Mouse (Mus musculus): ENCODE data around the gene Med15. TPM values are rescaled to one million over a fixed set of nuclear protein-coding genes. Genes with fewer than 3 reads are reported as not detected.
A peak's percentile ranks its signal among the peaks of the same experiment; 100 is the strongest.
"Not testable (repeated sequence)": the region's sequence is repeated elsewhere in the genome, so short reads cannot be mapped to it uniquely, and the experiment has no call there.

The Med15 gene
- polyA plus RNA-seq, 1 experiment from 2014 or later, result 40.6 TPM

- H3K4me2 ChIP-seq, result no peak overlapping the region
- no peaks in the 10 kb centered on the region for H3K27me3 ChIP-seq
- no peak overlapping the region for H3K27ac ChIP-seq
- H3K9ac ChIP-seq, result no peak overlapping the region
- peaks cover 34% of the 10 kb centered on the region for H3K4me1 ChIP-seq
- no peak for ATAC-seq (ENCODE audit: insufficient number of reproducible peaks, low FRiP score, low TSS enrichment, low read depth)
- WGBS, result 89% methylated on average over 1 of the region's 1 CpGs
- no peak overlapping the region for H3K4me3 ChIP-seq
- no peaks in the 10 kb centered on the region; the same call in 1 of the 2 replicates for H3K36me3 ChIP-seq
- no peaks in the 10 kb centered on the region for H3K9me3 ChIP-seq
These were observed 25.1 kb upstream of the Med15 start for GRCm38 (mm10) chr16:17757756-17758155.

GRCm38 (mm10) chr16:17753686-17754085 is 21.0 kb upstream of the Med15 start:
- no peak overlapping the region for H3K9ac ChIP-seq
- H3K36me3 ChIP-seq, result no peaks in the 10 kb centered on the region
- H3K27ac ChIP-seq, result peak overlapping the region; percentile 47; the same call in 1 of the 2 replicates
- H3K4me1 ChIP-seq, result peaks cover 4% of the 10 kb centered on the region; the same call in 1 of the 2 replicates
- 37% methylated on average over 1 of the region's 1 CpGs for WGBS
- no peak for ATAC-seq (ENCODE audit: insufficient number of reproducible peaks, low FRiP score, low TSS enrichment, low read depth)
- H3K4me3 ChIP-seq, result no peak overlapping the region
- no peaks in the 10 kb centered on the region for H3K27me3 ChIP-seq
- no peak overlapping the region for H3K4me2 ChIP-seq
- no peaks in the 10 kb centered on the region for H3K9me3 ChIP-seq

GRCm38 (mm10) chr16:17753001-17753400 is 20.3 kb upstream of the Med15 start:
- WGBS, result 21% methylated on average over 3 of the region's 3 CpGs
- Histone ChIP-seq H3K9me3 (no peaks in the 10 kb centered on the region), H3K27me3 (no peaks in the 10 kb centered on the region), H3K4me2 (no peak overlapping the region), H3K4me1 (peaks cover 4% of the 10 kb centered on the region; the same call in 1 of the 2 replicates), H3K9ac (no peak overlapping the region), H3K36me3 (no peaks in the 10 kb centered on the region), H3K27ac (no peak overlapping the region), H3K4me3 (no peak overlapping the region)
- ATAC-seq (ENCODE audit: insufficient number of reproducible peaks, low FRiP score, low TSS enrichment, low read depth), result no peak

- no peak overlapping the region for H3K9ac ChIP-seq
- H3K4me3 ChIP-seq, result no peak overlapping the region
- 65% methylated on average over 2 of the region's 2 CpGs for WGBS
These were observed 12.4 kb upstream of the Med15 start for GRCm38 (mm10) chr16:17745067-17745466.

GRCm38 (mm10) chr16:17744536-17744935 is 11.8 kb upstream of the Med15 start:
- Histone ChIP-seq H3K4me1 (peaks cover 4% of the 10 kb centered on the region; the same call in 1 of the 2 replicates), H3K9ac (no peak overlapping the region), H3K4me2 (no peak overlapping the region), H3K4me3 (no peak overlapping the region), H3K9me3 (no peaks in the 10 kb centered on the region), H3K36me3 (no peaks in the 10 kb centered on the region), H3K27ac (no peak overlapping the region; the same call in 1 of the 2 replicates), H3K27me3 (no peaks in the 10 kb centered on the region)
- no peak for ATAC-seq (ENCODE audit: insufficient number of reproducible peaks, low FRiP score, low TSS enrichment, low read depth)
- WGBS, result 17% methylated on average over 1 of the region's 1 CpGs

More at GRCm38 (mm10) chr16:17745067-17745466, 12.4 kb upstream of the Med15 start:
- no peaks in the 10 kb centered on the region for H3K36me3 ChIP-seq
- H3K4me2 ChIP-seq, result no peak overlapping the region
- H3K27me3 ChIP-seq, result no peaks in the 10 kb centered on the region
- H3K9me3 ChIP-seq, result no peaks in the 10 kb centered on the region
- peaks cover 4% of the 10 kb centered on the region; the same call in 1 of the 2 replicates for H3K4me1 ChIP-seq
- no peak overlapping the region for H3K27ac ChIP-seq
- no peak for ATAC-seq (ENCODE audit: insufficient number of reproducible peaks, low FRiP score, low TSS enrichment, low read depth)

- H3K27me3 ChIP-seq, result no peaks in the 10 kb centered on the region
- H3K4me3 ChIP-seq, result no peak overlapping the region
- no peaks in the 10 kb centered on the region for H3K9me3 ChIP-seq
- peaks cover 4% of the 10 kb centered on the region; the same call in 1 of the 2 replicates for H3K4me1 ChIP-seq
- peak overlapping the region; percentile 59 for H3K27ac ChIP-seq
- 0 out of 2 replicates have a peak, but pooled peaks have one; percentile 58 for ATAC-seq (ENCODE audit: insufficient number of reproducible peaks, low FRiP score, low TSS enrichment, low read depth)
- no peak overlapping the region for H3K9ac ChIP-seq
- H3K4me2 ChIP-seq, result no peak overlapping the region
- H3K36me3 ChIP-seq, result no peaks in the 10 kb centered on the region
- 41% methylated on average over 4 of the region's 4 CpGs for WGBS
These were observed 10.6 kb upstream of the Med15 start for GRCm38 (mm10) chr16:17743279-17743678.

- no peak overlapping the region for H3K4me3 ChIP-seq
- no peak overlapping the region for H3K4me2 ChIP-seq
- no peaks in the 10 kb centered on the region for H3K27me3 ChIP-seq
- H3K36me3 ChIP-seq, result no peaks in the 10 kb centered on the region
- no peak overlapping the region for H3K9ac ChIP-seq
- ATAC-seq (ENCODE audit: insufficient number of reproducible peaks, low FRiP score, low TSS enrichment, low read depth), result no peak
- 73% methylated on average over 1 of the region's 1 CpGs for WGBS
- H3K4me1 ChIP-seq, result peaks cover 4% of the 10 kb centered on the region; the same call in 1 of the 2 replicates
- H3K27ac ChIP-seq, result peak overlapping the region; percentile 59
- H3K9me3 ChIP-seq, result no peaks in the 10 kb centered on the region
These were observed 10.1 kb upstream of the Med15 start for GRCm38 (mm10) chr16:17742810-17743209.

- Histone ChIP-seq H3K4me3 (no peak overlapping the region), H3K27ac (no peak overlapping the region)
- 79% methylated on average over 4 of the region's 4 CpGs for WGBS
These were observed 7.4 kb upstream of the Med15 start for GRCm38 (mm10) chr16:17740080-17740479.

GRCm38 (mm10) chr16:17736156-17736555 is 3.5 kb upstream of the Med15 start:
- 0 out of 2 replicates have a peak, but pooled peaks cover 3% of the 10 kb centered on the region for H3K4me1 ChIP-seq
- no peaks in the 10 kb centered on the region for H3K9me3 ChIP-seq
- 39% methylated on average over 4 of the region's 4 CpGs for WGBS
- H3K27ac ChIP-seq, result no peak overlapping the region
- no peak overlapping the region for H3K4me3 ChIP-seq
- no peak for ATAC-seq (ENCODE audit: insufficient number of reproducible peaks, low FRiP score, low TSS enrichment, low read depth)
- H3K27me3 ChIP-seq, result 0 out of 2 replicates have a peak, but pooled peaks cover 2% of the 10 kb centered on the region
- no peak overlapping the region for H3K4me2 ChIP-seq
- no peak overlapping the region for H3K9ac ChIP-seq
- H3K36me3 ChIP-seq, result no peaks in the 10 kb centered on the region

More at GRCm38 (mm10) chr16:17740080-17740479, 7.4 kb upstream of the Med15 start:
- Histone ChIP-seq H3K9ac (no peak overlapping the region), H3K36me3 (no peaks in the 10 kb centered on the region), H3K4me1 (peaks cover 4% of the 10 kb centered on the region; the same call in 1 of the 2 replicates), H3K4me2 (no peak overlapping the region), H3K27me3 (0 out of 2 replicates have a peak, but pooled peaks cover 2% of the 10 kb centered on the region), H3K9me3 (no peaks in the 10 kb centered on the region)
- ATAC-seq (ENCODE audit: insufficient number of reproducible peaks, low FRiP score, low TSS enrichment, low read depth), result no peak

GRCm38 (mm10) chr16:17734872-17735271 is 2.2 kb upstream of the Med15 start:
- not testable (repeated sequence) for H3K27ac ChIP-seq; H3K9me3 ChIP-seq; H3K4me3 ChIP-seq; H3K9ac ChIP-seq; H3K4me2 ChIP-seq; ATAC-seq (ENCODE audit: insufficient number of reproducible peaks, low FRiP score, low TSS enrichment, low read depth); H3K27me3 ChIP-seq; H3K4me1 ChIP-seq; H3K36me3 ChIP-seq
- WGBS, result 78% methylated on average over 6 of the region's 6 CpGs

GRCm38 (mm10) chr16:17733646-17734045 is 955 bp upstream of the Med15 start:
- no peak overlapping the region for H3K4me3 ChIP-seq
- no peak for ATAC-seq (ENCODE audit: insufficient number of reproducible peaks, low FRiP score, low TSS enrichment, low read depth)
- 75% methylated on average over 2 of the region's 2 CpGs for WGBS
- H3K9ac ChIP-seq, result no peak overlapping the region
- no peaks in the 10 kb centered on the region for H3K9me3 ChIP-seq
- H3K27me3 ChIP-seq, result 0 out of 2 replicates have a peak, but pooled peaks cover 2% of the 10 kb centered on the region
- H3K4me2 ChIP-seq, result no peak overlapping the region
- 0 out of 2 replicates have a peak, but pooled peaks cover 3% of the 10 kb centered on the region for H3K4me1 ChIP-seq
- H3K27ac ChIP-seq, result no peak overlapping the region
- no peaks in the 10 kb centered on the region for H3K36me3 ChIP-seq

- 0 out of 2 replicates have a peak, but pooled peaks cover 3% of the 10 kb centered on the region for H3K4me1 ChIP-seq
- 0 out of 2 replicates have a peak, but pooled peaks cover 2% of the 10 kb centered on the region for H3K27me3 ChIP-seq
- H3K9ac ChIP-seq, result no peak overlapping the region
- no peak overlapping the region for H3K4me3 ChIP-seq
- H3K4me2 ChIP-seq, result no peak overlapping the region
- WGBS, result 57% methylated on average over 6 of the region's 6 CpGs
- no peaks in the 10 kb centered on the region for H3K9me3 ChIP-seq
- no peaks in the 10 kb centered on the region for H3K36me3 ChIP-seq
- ATAC-seq (ENCODE audit: insufficient number of reproducible peaks, low FRiP score, low TSS enrichment, low read depth), result no peak
- H3K27ac ChIP-seq, result no peak overlapping the region
These were observed 260 bp downstream of the Med15 start for GRCm38 (mm10) chr16:17732431-17732830.
